Mouse (Mus musculus) liver, adult 2 months (tissue): ENCODE measurements at regions not wholly inside any gene's neighbourhood (a gene's known extent, or its start where the extent isn't known, plus 50 kb on each side); places are given as distances from the start of the nearest gene placed in this dataset.

Experiments used
- CTCF ChIP-seq: fragments of 200-500 bp; IDR thresholded peaks from 2 replicates; pipeline ENCODE4 v1.5.1; 2011; ENCODE audit warnings: low read depth, low read length, control low read depth
- POLR2A ChIP-seq: fragments of 200-500 bp; IDR thresholded peaks from 2 replicates; pipeline ENCODE4 v1.6.1; 2011; ENCODE audit warnings: low read length, control low read depth; ENCODE audit not compliant: insufficient read depth; ENCODE audit errors: extremely low read depth

DNA sequence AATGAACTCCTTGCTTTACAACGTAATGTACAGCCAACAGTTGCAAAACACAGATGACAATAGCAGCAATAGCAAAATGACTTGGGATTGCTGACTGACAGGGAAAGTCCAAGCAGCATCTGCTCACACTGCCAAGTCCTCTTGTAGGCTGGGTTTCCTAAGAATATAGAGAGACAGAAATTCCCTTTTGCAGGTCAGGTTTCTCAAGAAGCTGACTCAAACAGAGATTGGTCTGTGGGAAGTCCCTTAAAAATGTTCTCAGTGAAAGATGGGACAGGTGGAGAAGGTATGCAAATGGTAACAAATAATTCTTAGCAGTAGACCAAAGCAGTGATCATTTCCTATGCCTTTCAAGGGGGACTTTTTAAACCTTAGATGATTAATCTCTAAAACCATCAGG is 181.8 kb downstream of the Htr7 start:
- TF ChIP-seq CTCF (no peak), POLR2A (no peak)
